Mouse (Mus musculus): Measurements from ENCODE around the gene Rdx.

Gene Rdx

DNA sequence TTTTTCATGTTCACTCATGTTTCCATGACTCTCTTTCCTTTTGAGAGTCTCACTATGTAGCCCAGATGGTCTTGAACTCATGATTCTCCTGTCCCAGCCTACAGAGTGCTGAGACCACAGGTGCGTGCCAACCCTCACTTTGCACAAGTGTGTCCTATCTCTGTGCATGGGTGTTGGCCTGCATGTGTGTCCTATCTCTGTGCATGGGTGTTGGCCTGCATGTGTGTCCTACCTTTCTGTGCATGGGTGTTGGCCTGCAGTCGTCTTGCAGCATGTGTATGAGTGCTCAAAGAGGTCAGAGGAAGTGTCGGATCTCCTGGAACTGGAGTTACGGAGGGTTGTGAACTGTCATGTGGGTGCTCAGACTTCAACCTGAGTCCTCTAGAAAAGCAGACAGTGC lies 72.2 kb downstream of the Rdx start:
- no peak for DNase-seq

DNA sequence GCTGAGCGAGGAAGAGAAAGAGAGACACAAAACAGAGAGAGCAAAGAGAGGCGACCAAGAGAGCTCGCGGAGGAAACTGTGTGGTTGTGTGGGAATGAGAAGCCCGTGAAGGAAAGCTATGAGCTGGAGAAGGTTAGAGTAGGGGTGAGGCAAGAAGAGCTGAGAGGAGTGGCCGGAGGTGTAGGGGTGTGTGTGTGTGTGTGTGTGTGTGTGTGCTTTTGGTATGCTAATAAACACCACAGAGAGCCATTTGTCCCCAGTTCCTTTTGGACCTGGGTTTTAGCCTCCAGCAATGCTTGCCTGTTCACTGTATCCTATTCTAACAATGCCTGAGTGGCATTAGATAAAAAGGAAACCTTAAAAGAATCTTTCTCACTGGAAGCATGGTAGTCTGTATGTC lies 78.3 kb downstream of the Rdx start:
- DNase-seq, result no peak

DNA sequence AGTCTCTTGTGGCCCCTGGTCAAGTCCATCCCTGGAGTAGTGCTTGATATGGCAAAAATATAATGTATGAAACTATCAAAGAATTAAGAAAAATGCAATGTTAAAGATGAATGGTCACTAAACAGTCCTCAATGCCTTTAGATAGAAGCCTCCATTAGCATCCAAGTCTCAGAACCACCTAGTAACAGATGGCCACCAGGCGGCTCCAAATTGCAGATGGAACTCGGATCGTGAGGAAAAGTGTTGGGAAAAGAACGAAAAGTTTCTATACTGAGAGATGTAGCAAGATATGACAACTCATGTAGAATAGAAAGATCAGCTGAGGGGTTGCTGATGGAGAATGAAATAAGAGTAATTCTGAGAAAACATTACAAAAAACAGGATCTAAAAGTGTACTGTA lies 83.4 kb downstream of the Rdx start:
- DNase-seq, result peak; percentile 62

DNA sequence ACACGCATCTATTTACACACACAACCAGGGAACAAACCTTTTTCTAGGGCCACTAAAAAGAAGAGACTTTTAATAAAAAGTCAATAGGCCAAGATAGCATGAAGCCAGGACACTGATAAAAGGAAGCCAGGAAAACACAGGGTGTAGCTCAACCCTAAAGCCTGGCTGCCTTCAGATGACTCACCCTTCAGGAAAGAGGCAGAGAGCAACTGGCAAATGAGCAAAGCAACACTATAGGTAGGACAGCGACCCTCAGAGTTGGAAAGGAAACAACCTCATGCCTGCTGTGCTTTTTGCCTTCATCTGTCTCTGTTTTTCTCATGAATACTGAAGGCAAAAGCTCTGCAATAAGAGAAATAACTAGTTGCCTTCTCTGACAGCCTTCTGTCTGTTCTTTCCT lies 85.8 kb downstream of the Rdx start:
- no peak for DNase-seq
